Mouse (Mus musculus) hematopoietic stem cell, adult 5-6 weeks (primary cell): Measurements from ENCODE around the gene Iapp. TPM values are rescaled to one million over a fixed set of nuclear protein-coding genes. Genes with fewer than 3 reads are reported as not detected.
"Not testable (repeated sequence)": the region's sequence is repeated elsewhere in the genome, so short reads cannot be mapped to it uniquely, and the experiment has no call there.

ENCODE experiments used
- ATAC-seq, 2 experiments: fragments of 125-278 bp in 1 of 2; replicated peaks in 1 of 2; 2 replicates each; pipeline ENCODE4 v1.8.0; 2016 to 2017; ENCODE audit warnings: inconsistent platforms in 2 of 2, mild to moderate bottlenecking in 2 of 2, moderate number of reproducible peaks in 2 of 2, low read depth in 1 of 2, moderate TSS enrichment in 1 of 2; ENCODE audit not compliant: low FRiP score in 2 of 2, poor library complexity in 2 of 2, severe bottlenecking in 2 of 2, insufficient read depth in 1 of 2, low TSS enrichment in 1 of 2
- total RNA-seq: library from RNA; stranded (forward); fragments of 172-1452, 232-1000 nt; gene quantifications from 2 replicates; pipeline ENCODE4 v1.2.3, GENCODE M21; 2017

Iapp gene
- total RNA-seq, 1 experiment from 2014 or later = not detected

DNA sequence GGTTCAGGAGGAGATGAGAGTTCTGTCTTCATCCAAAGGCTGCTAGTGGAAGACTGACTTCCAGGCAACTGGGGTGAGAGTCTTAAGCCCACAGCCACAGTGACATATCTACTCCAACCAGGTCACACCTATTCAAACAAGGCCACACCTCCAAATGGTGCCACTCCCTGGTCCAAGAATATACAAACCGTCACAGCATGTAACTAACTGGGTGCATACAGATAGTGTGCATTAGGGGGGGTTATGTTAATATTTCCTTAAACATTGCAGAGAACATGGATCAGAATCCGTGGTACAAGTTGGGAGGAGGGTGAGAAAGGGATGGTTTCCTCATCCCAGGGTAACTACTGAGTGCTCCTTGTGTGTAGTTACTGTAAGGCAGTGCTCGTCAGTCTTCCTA, 53.9 kb downstream of the Iapp start:
- ATAC-seq = not testable (repeated sequence)

Other genes starting within 250 kb of the Iapp start
- not detected in 2 replicates for gene Slco1a6, start 89.9 kb upstream of the Iapp start, total RNA-seq
- not detected in 2 replicates for gene Slco1a5, start 24.6 kb downstream of the Iapp start, total RNA-seq
- 21.4 and 22.0 TPM in 2 replicates for gene Pyroxd1, start 47.2 kb downstream of the Iapp start, total RNA-seq
- 34.3 and 73.0 TPM in 2 replicates for gene Recql, start 88.7 kb downstream of the Iapp start, total RNA-seq
- gene Golt1b, start 88.8 kb downstream of the Iapp start, total RNA-seq = 33.5 and 48.5 TPM in 2 replicates
- not detected in 2 replicates for gene Spx, start 115.0 kb downstream of the Iapp start, total RNA-seq
- gene Gys2, start 174.7 kb downstream of the Iapp start, total RNA-seq = not detected in 2 replicates
- 55.2 and 63.5 TPM in 2 replicates for gene Ldhb, start 209.5 kb downstream of the Iapp start, total RNA-seq